Mouse (Mus musculus) liver, embryonic 14.5 days (tissue): Measurements from ENCODE around the gene Ntn5. TPM values are rescaled to one million over a fixed set of nuclear protein-coding genes. Genes with fewer than 3 reads are reported as not detected.

ENCODE experiments used
- ATAC-seq: fragments of 200-750 bp; cut with Nextera tagmentation; 2 replicates; pipeline ENCODE4 v1.8.0; 2017; ENCODE audit warnings: moderate number of reproducible peaks, mild to moderate bottlenecking, moderate library complexity; ENCODE audit not compliant: insufficient read depth
- DNase-seq, 3 experiments: peaks; one replicate each; pipeline ENCODE4 v3.0.0-alpha.2; 2012 to 2013; ENCODE audit warnings: low read depth in 3 of 3, low spot score in 3 of 3
- H3K27ac ChIP-seq: fragments of 300-500 bp; sonication (generic); 2 replicates; pipeline ENCODE4 v1.5.1; 2014; ENCODE audit warnings: moderate library complexity, mild to moderate bottlenecking, control low read depth, inconsistent platforms
- H3K27me3 ChIP-seq: fragments of 300-500 bp; sonication (generic); 2 replicates; pipeline ENCODE4 v1.6.1; 2014; ENCODE audit warnings: mild to moderate bottlenecking, low read length, moderate library complexity; ENCODE audit not compliant: control insufficient read depth, insufficient read depth
- H3K36me3 ChIP-seq: fragments of 300-500 bp; sonication (generic); replicated peaks from 2 replicates; pipeline ENCODE4 v1.6.1; 2014; ENCODE audit warnings: low read depth; ENCODE audit not compliant: control insufficient read depth, insufficient read depth
- H3K4me1 ChIP-seq, 2 experiments: fragments of 200-500 bp in 1 of 2; fragments of 300-500 bp in 1 of 2; sonication (generic) in 1 of 2; replicated peaks; 2 replicates each; pipeline ENCODE4 v1.6.1; 2012 to 2014; ENCODE audit warnings: antibody characterized with exemption in 1 of 2, inconsistent platforms in 1 of 2, low read length in 1 of 2; ENCODE audit not compliant: control insufficient read depth in 2 of 2, insufficient read depth in 2 of 2
- H3K4me2 ChIP-seq: fragments of 300-500 bp; sonication (generic); 2 replicates; pipeline ENCODE4 v1.6.1; 2014; ENCODE audit warnings: low read depth, mild to moderate bottlenecking, control low read depth, moderate library complexity
- H3K4me3 ChIP-seq, 2 experiments: fragments of 200-500 bp in 1 of 2; fragments of 300-500 bp in 1 of 2; sonication (generic) in 1 of 2; 2 replicates each; pipeline ENCODE4 v1.5.1; 2012 to 2014; ENCODE audit warnings: low read depth in 2 of 2, low read length in 2 of 2, mild to moderate bottlenecking in 2 of 2, control low read depth in 1 of 2, inconsistent platforms in 1 of 2, moderate library complexity in 1 of 2; ENCODE audit not compliant: insufficient read depth in 1 of 2
- H3K9ac ChIP-seq: fragments of 300-500 bp; sonication (generic); replicated peaks from 2 replicates; pipeline ENCODE4 v1.6.1; 2014; ENCODE audit warnings: mild to moderate bottlenecking, control low read depth, moderate library complexity
- H3K9me3 ChIP-seq: fragments of 300-500 bp; sonication (generic); 2 replicates; pipeline ENCODE4 v1.6.1; 2016; ENCODE audit warnings: low read length, mixed read lengths; ENCODE audit not compliant: control insufficient read depth
- CTCF ChIP-seq: IDR thresholded peaks from 2 replicates; pipeline ENCODE4 v1.5.1; 2016; ENCODE audit warnings: antibody characterized with exemption, low read depth, control low read depth
- EP300 ChIP-seq: IDR thresholded peaks from 2 replicates; pipeline ENCODE4 v1.6.1; 2016; ENCODE audit warnings: antibody characterized with exemption, low read depth
- WGBS: fragments of 180-500 bp; shearing (Covaris S2); extraction: QIAGEN DNeasy Blood & Tissue Kit; methylation state at CpG from one replicate; pipeline ENCODE4 v1.1.7; 2014; ENCODE audit not compliant: insufficient replicate concordance; 5-methylcytosine and 5-hydroxymethylcytosine counted together
- polyA plus RNA-seq, 2 experiments: library from polyadenylated mRNA; depleted of rRNA in 1 of 2; stranded (reverse) in 1 of 2; unstranded in 1 of 2; fragments of >200 nt; fragmentation: Nextera tagmentation in 1 of 2; extraction: Ambion mirVana in 1 of 2; gene quantifications; 2 replicates each; pipeline versions ENCODE4 v1.2.1 to v1.2.3; 2012 to 2014

Ntn5 gene
- polyA plus RNA-seq, 2 experiments = not detected

DNA sequence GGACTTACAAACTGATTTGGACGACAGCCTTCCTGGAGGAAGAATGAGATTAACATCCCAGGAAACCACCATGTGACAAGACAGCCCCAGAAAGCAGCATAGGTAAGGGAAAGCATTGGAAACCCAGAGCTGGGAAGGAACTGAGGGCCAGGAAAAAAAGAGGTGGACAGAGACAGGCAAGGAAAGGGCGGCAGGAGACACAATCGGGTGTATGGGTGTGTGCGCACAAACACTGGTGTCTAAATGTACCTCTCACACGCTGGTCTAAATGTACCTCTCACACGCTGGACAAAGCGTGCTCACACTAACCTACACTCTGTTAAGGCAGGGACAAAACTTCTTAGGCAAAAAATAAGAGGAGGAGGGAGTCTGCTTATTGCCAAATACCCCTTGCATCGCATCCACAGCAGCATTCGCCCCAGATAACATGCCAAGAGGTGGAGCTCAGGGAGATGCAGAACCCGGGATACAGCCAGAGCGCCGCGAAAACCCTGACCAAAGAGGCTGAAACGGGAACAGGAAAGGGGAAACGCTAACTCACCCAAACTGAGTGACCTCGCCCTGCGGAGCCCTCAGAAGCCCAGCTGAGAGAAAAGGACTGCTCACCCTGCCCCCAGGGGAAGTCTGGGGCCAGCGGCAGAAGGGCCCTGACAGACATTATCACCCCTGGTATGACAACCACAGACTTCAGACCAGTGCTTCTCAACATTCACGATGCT is 32.1 kb downstream of the Ntn5 start:
- peaks cover 21 to 26% of the 10 kb centered on the region in 2 experiments for H3K4me1 ChIP-seq
- H3K36me3 ChIP-seq = peaks cover 27% of the 10 kb centered on the region
- peak overlapping the region; percentile 81 for H3K4me2 ChIP-seq
- no peaks in the 10 kb centered on the region for H3K27me3 ChIP-seq
- no peaks in the 10 kb centered on the region for H3K9me3 ChIP-seq
- peak overlapping the region; percentile 99 for H3K9ac ChIP-seq
- DNase-seq = no peak
- 40% methylated on average over 19 of the region's 19 CpGs for WGBS
- ATAC-seq = no peak
- no peak for TF ChIP-seq CTCF
- no peak for TF ChIP-seq EP300
- peak overlapping the region; percentile 35 to 90 for H3K4me3 ChIP-seq
- H3K27ac ChIP-seq = peak overlapping the region; percentile 73

DNA sequence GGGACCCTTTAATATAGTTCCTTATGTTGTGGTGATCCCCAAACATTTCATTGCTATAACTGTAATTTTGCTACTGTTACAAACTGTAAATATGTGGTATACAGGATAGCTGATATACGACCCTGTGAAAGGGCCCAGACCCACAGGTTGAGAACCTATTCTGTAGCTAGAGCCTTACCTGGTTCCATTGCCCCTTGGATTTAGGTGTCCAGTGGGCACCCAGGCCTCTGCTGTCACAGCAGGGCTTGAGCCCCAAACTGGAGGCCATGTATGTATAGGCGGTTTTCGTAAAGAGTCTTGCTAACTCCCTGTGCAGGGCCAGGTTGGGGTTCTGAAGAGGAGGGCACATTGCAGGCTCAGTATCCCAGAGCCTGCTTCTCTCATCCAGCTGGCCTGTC is 32.6 kb downstream of the Ntn5 start:
- Histone ChIP-seq H3K4me2 (peak overlapping the region; percentile 81), H3K9me3 (no peaks in the 10 kb centered on the region), H3K4me3 (peak overlapping the region; percentile 90), H3K9ac (peak overlapping the region; percentile 99), H3K36me3 (peaks cover 30% of the 10 kb centered on the region), H3K4me1 (peaks cover 21 to 26% of the 10 kb centered on the region in 2 experiments), H3K27ac (peak overlapping the region; percentile 73; the same call in 1 of the 2 replicates), H3K27me3 (no peaks in the 10 kb centered on the region)
- DNase-seq = no peak
- no peak for ATAC-seq
- 59% methylated on average over 3 of the region's 3 CpGs for WGBS
- no peak for TF ChIP-seq EP300
- TF ChIP-seq CTCF = no peak

DNA sequence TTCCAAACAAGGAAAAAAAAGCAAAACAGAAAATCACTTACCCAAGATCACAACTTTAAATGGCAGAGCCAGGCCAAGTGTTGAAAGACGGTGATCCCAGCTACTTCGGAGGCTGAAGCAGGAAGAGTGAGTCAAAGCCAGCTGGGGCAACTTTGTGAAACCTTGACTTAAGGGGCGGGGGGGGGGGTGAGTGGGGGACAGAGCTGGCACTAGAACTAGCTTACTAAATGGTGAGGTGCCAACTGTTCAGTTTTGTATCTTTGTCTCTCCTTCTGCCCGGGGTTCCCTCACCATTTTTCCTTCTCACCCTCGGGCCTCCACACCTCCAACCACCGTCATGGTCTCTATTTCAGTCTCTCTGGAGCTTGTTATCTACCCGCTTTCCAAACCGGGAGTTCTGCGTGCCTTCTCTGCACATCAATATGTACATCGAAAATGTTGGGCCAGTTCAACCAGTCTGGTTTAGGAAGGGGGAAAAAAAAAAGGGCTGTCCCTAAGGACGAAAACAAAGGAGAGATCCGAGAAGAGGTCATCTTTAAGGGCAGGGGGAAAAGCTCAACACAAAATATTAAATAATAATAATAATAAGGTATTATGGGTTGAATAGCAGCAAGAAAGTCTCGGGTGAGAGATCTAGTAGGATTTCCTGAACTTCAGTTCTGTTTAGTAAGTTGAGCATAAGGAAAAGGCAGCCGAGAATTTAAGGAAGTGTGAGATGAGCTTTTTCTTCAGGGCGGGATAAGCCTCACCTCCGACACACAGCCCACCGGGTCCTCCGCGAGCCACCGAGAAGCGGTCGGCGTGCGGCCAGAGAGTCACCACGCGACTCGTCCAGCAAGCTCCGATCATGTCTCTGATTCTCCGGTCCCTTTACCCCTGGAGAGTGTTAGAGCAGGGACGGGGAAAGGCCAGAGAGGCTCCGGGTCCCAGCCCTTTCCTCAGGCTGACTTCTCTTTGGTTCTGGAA is 33.4 kb downstream of the Ntn5 start:
- WGBS = 5% methylated on average over 31 of the region's 31 CpGs
- TF ChIP-seq EP300 (no peak), CTCF (no peak)
- Histone ChIP-seq H3K9me3 (no peaks in the 10 kb centered on the region), H3K27me3 (no peaks in the 10 kb centered on the region), H3K4me2 (peak overlapping the region; percentile 81), H3K4me3 (peak overlapping the region; percentile 90), H3K36me3 (peaks cover 31% of the 10 kb centered on the region), H3K9ac (peak overlapping the region; percentile 99), H3K27ac (peak overlapping the region; percentile 73), H3K4me1 (peaks cover 21 to 26% of the 10 kb centered on the region in 2 experiments)
- no peak for DNase-seq
- peak; percentile 45 for ATAC-seq

DNA sequence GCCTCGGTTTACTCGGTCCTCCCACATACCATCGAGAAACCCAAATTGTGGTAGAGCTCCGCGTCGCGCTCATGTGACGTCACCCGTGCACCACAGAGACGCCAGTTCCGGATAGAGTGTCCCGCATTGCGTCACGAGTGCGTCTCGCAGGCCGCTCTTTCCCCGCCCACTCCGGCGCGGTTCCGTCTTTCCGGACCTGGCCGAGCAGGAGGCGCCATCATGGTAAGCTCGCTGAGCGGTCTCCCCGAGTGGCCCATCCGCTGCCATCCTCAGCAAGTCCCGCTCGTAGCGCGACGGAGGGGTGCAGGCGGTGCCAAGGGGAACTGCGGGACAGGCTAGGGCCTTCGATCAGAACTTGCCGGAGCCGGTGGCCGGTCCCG is 34.1 kb downstream of the Ntn5 start, which contains the start of gene Sphk2:
Sphk2 (minus strand) TSS at position 85 of the 380 bp plus-strand sequence.
- Histone ChIP-seq H3K36me3 (peaks cover 34% of the 10 kb centered on the region), H3K27ac (peak within 1 kb of the TSS; percentile 78), H3K4me3 (peak within 1 kb of the TSS; percentile 90), H3K27me3 (no peaks in the 10 kb centered on the region), H3K9me3 (no peaks in the 10 kb centered on the region), H3K4me1 (peaks cover 21 to 26% of the 10 kb centered on the region in 2 experiments), H3K9ac (peak within 1 kb of the TSS; percentile 99), H3K4me2 (peak within 1 kb of the TSS; percentile 81)
- peak; percentile 93 to 95 (median 94) for DNase-seq
- TF ChIP-seq CTCF = 0 out of 2 replicates have a peak, but pooled peaks have one; percentile 38
- TF ChIP-seq EP300 = no peak; the same call in 1 of the 2 replicates
- ATAC-seq = peak; percentile 70
- under 1% methylated on average over 41 of the region's 41 CpGs for WGBS

DNA sequence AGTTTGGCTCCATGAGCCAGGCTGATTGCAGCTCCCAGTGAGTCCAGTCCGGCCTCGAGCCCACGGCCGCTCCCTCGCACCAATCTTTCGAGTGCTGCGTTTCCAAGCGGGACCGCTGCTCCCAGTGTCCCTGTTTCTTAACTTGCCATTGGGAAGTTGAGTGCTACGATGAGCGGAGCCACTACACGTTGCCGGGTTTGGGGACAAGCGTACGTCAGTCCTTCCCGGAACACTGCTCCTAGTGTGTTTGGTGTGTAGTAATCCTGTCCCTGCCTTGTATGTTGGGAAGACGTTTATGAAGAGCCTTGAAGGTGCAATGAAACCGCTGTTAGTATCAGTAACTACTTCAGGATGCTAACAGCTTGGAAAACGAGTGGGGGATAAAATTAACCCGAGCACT is 34.5 kb downstream of the Ntn5 start:
- Histone ChIP-seq H3K9me3 (no peaks in the 10 kb centered on the region), H3K27ac (peak overlapping the region; percentile 78), H3K4me3 (peak overlapping the region; percentile 88 to 90), H3K9ac (peak overlapping the region; percentile 99), H3K4me1 (peaks cover 21 to 26% of the 10 kb centered on the region in 2 experiments), H3K4me2 (peak overlapping the region; percentile 81), H3K36me3 (peaks cover 30% of the 10 kb centered on the region), H3K27me3 (no peaks in the 10 kb centered on the region)
- TF ChIP-seq EP300 = no peak
- no peak for TF ChIP-seq CTCF
- no peak for ATAC-seq
- under 1% methylated on average over 20 of the region's 20 CpGs for WGBS
- DNase-seq = no peak
